Mouse (Mus musculus): ENCODE measurements around the gene Tlcd1. TPM values are rescaled to one million over a fixed set of nuclear protein-coding genes. Genes with fewer than 3 reads are reported as not detected.

The Tlcd1 gene
- polyA plus RNA-seq, 2 experiments: 44.9 to 69.6 TPM

GRCm38 (mm10) chr11:78223586-78223985 lies 47.1 kb downstream of the Tlcd1 start:
- ATAC-seq (ENCODE audit: insufficient read depth) (no peak), DNase-seq (ENCODE audit: low read depth in 3 of 3, low spot score in 3 of 3) (no peak)
- Histone ChIP-seq H3K4me2 (ENCODE audit: low read depth) (no peak overlapping the region), H3K9ac (replicated peaks) (no peak overlapping the region), H3K4me3 (ENCODE audit: insufficient read depth in 1 of 2, low read depth in 2 of 2, low read length in 2 of 2) (no peak overlapping the region), H3K36me3 (replicated peaks; ENCODE audit: control insufficient read depth, insufficient read depth, low read depth) (peaks cover 83% of the 10 kb centered on the region), H3K27ac (no peak overlapping the region), H3K9me3 (ENCODE audit: control insufficient read depth, low read length) (no peaks in the 10 kb centered on the region), H3K27me3 (ENCODE audit: control insufficient read depth, insufficient read depth, low read length) (no peaks in the 10 kb centered on the region), H3K4me1 (replicated peaks; ENCODE audit: control insufficient read depth in 2 of 2, insufficient read depth in 2 of 2, low read length in 1 of 2) (no peaks in the 10 kb centered on the region)
- 82% methylated on average over 4 of the region's 4 CpGs for WGBS (ENCODE audit: insufficient replicate concordance)
- TF ChIP-seq EP300 (IDR thresholded peaks at IDR 0.05; ENCODE audit: low read depth) (no peak), CTCF (IDR thresholded peaks at IDR 0.05; ENCODE audit: low read depth) (no peak)

Small RNA genes within 50 kb of the gene (microRNA-seq; reads per million reads assigned to microRNA genes)
- 3.4 reads per million for gene Mir7653

Other genes with a start within 250 kb of the Tlcd1 start
- 0.03 and 0.37 TPM in 2 replicates for gene Sez6, start 245.9 kb upstream of the Tlcd1 start, polyA plus RNA-seq (2012; rRNA removed)
- 0.05 TPM in 1 of 2 replicates, not detected in the other for gene Sez6, start 245.9 kb upstream of the Tlcd1 start, polyA plus RNA-seq (2014; fragmentation: Nextera tagmentation; extraction: Ambion mirVana)
- gene Phf12, start 194.0 kb upstream of the Tlcd1 start, polyA plus RNA-seq (2012; rRNA removed): 19.0 and 19.2 TPM in 2 replicates
- gene Phf12, start 194.0 kb upstream of the Tlcd1 start, polyA plus RNA-seq (2014; fragmentation: Nextera tagmentation; extraction: Ambion mirVana): 4.3 and 5.7 TPM in 2 replicates
- gene Dhrs13, start 144.4 kb upstream of the Tlcd1 start, polyA plus RNA-seq (2012; rRNA removed): 8.6 and 9.4 TPM in 2 replicates
- 17.3 and 17.8 TPM in 2 replicates for gene Dhrs13, start 144.4 kb upstream of the Tlcd1 start, polyA plus RNA-seq (2014; fragmentation: Nextera tagmentation; extraction: Ambion mirVana)
- 17.9 and 18.3 TPM in 2 replicates for gene Flot2, start 138.8 kb upstream of the Tlcd1 start, polyA plus RNA-seq (2012; rRNA removed)
- gene Flot2, start 138.8 kb upstream of the Tlcd1 start, polyA plus RNA-seq (2014; fragmentation: Nextera tagmentation; extraction: Ambion mirVana): 16.7 and 20.4 TPM in 2 replicates
- gene Eral1, start 96.3 kb upstream of the Tlcd1 start, polyA plus RNA-seq (2012; rRNA removed): 9.8 and 10.2 TPM in 2 replicates
- gene Eral1, start 96.3 kb upstream of the Tlcd1 start, polyA plus RNA-seq (2014; fragmentation: Nextera tagmentation; extraction: Ambion mirVana): 14.9 and 16.6 TPM in 2 replicates
- 2.5 and 3.1 TPM in 2 replicates for gene Fam222b, start 82.1 kb upstream of the Tlcd1 start, polyA plus RNA-seq (2012; rRNA removed)
- 3.8 and 4.1 TPM in 2 replicates for gene Fam222b, start 82.1 kb upstream of the Tlcd1 start, polyA plus RNA-seq (2014; fragmentation: Nextera tagmentation; extraction: Ambion mirVana)
- 35.1 and 39.9 TPM in 2 replicates for gene Traf4, start 11.1 kb upstream of the Tlcd1 start, polyA plus RNA-seq (2012; rRNA removed)
- gene Traf4, start 11.1 kb upstream of the Tlcd1 start, polyA plus RNA-seq (2014; fragmentation: Nextera tagmentation; extraction: Ambion mirVana): 17.1 and 18.0 TPM in 2 replicates
- 9.8 and 10.6 TPM in 2 replicates for gene Nek8, start within 50 bp of the Tlcd1 start, polyA plus RNA-seq (2012; rRNA removed)
- 7.4 and 7.8 TPM in 2 replicates for gene Nek8, start within 50 bp of the Tlcd1 start, polyA plus RNA-seq (2014; fragmentation: Nextera tagmentation; extraction: Ambion mirVana)
- gene Rpl23a, start 6.9 kb downstream of the Tlcd1 start, polyA plus RNA-seq (2012; rRNA removed): 628 and 1,347 TPM in 2 replicates
- gene Rpl23a, start 6.9 kb downstream of the Tlcd1 start, polyA plus RNA-seq (2014; fragmentation: Nextera tagmentation; extraction: Ambion mirVana): 1,087 and 1,100 TPM in 2 replicates
- 7.1 and 7.7 TPM in 2 replicates for gene Rab34, start 11.7 kb downstream of the Tlcd1 start, polyA plus RNA-seq (2012; rRNA removed)
- gene Rab34, start 11.7 kb downstream of the Tlcd1 start, polyA plus RNA-seq (2014; fragmentation: Nextera tagmentation; extraction: Ambion mirVana): 11.3 and 12.4 TPM in 2 replicates
- 0.08 and 0.16 TPM in 2 replicates for gene Proca1, start 16.7 kb downstream of the Tlcd1 start, polyA plus RNA-seq (2012; rRNA removed)
- 0.23 TPM in 1 of 2 replicates, not detected in the other for gene Proca1, start 16.7 kb downstream of the Tlcd1 start, polyA plus RNA-seq (2014; fragmentation: Nextera tagmentation; extraction: Ambion mirVana)
- 31.6 and 34.3 TPM in 2 replicates for gene Sdf2, start 69.0 kb downstream of the Tlcd1 start, polyA plus RNA-seq (2012; rRNA removed)
- 30.7 and 30.8 TPM in 2 replicates for gene Sdf2, start 69.0 kb downstream of the Tlcd1 start, polyA plus RNA-seq (2014; fragmentation: Nextera tagmentation; extraction: Ambion mirVana)
- gene Supt6, start 69.3 kb downstream of the Tlcd1 start, polyA plus RNA-seq (2012; rRNA removed): 7.4 and 8.4 TPM in 2 replicates
- gene Supt6, start 69.3 kb downstream of the Tlcd1 start, polyA plus RNA-seq (2014; fragmentation: Nextera tagmentation; extraction: Ambion mirVana): 7.4 and 7.8 TPM in 2 replicates
- 17.3 and 20.5 TPM in 2 replicates for gene 2610507B11Rik, start 85.0 kb downstream of the Tlcd1 start, polyA plus RNA-seq (2012; rRNA removed)
- 26.5 and 32.8 TPM in 2 replicates for gene 2610507B11Rik, start 85.0 kb downstream of the Tlcd1 start, polyA plus RNA-seq (2014; fragmentation: Nextera tagmentation; extraction: Ambion mirVana)
- 0.17 and 0.25 TPM in 2 replicates for gene BC030499, start 114.1 kb downstream of the Tlcd1 start, polyA plus RNA-seq (2012; rRNA removed)
- 0.06 TPM in 1 of 2 replicates, not detected in the other for gene BC030499, start 114.1 kb downstream of the Tlcd1 start, polyA plus RNA-seq (2014; fragmentation: Nextera tagmentation; extraction: Ambion mirVana)
- gene Spag5, start 124.8 kb downstream of the Tlcd1 start, polyA plus RNA-seq (2012; rRNA removed): 27.8 and 39.7 TPM in 2 replicates
- gene Spag5, start 124.8 kb downstream of the Tlcd1 start, polyA plus RNA-seq (2014; fragmentation: Nextera tagmentation; extraction: Ambion mirVana): 27.6 and 31.5 TPM in 2 replicates
- 4.2 TPM in 2 replicates for gene Aldoc, start 146.3 kb downstream of the Tlcd1 start, polyA plus RNA-seq (2012; rRNA removed)
- 6.0 and 6.6 TPM in 2 replicates for gene Aldoc, start 146.3 kb downstream of the Tlcd1 start, polyA plus RNA-seq (2014; fragmentation: Nextera tagmentation; extraction: Ambion mirVana)
- 19.6 and 22.0 TPM in 2 replicates for gene Pigs, start 151.7 kb downstream of the Tlcd1 start, polyA plus RNA-seq (2012; rRNA removed)
- gene Pigs, start 151.7 kb downstream of the Tlcd1 start, polyA plus RNA-seq (2014; fragmentation: Nextera tagmentation; extraction: Ambion mirVana): 23.5 and 26.1 TPM in 2 replicates
- 33.5 and 40.3 TPM in 2 replicates for gene Unc119, start 166.8 kb downstream of the Tlcd1 start, polyA plus RNA-seq (2012; rRNA removed)
- gene Unc119, start 166.8 kb downstream of the Tlcd1 start, polyA plus RNA-seq (2014; fragmentation: Nextera tagmentation; extraction: Ambion mirVana): 20.9 and 25.2 TPM in 2 replicates
- not detected in 2 replicates for gene Foxn1, start 209.8 kb downstream of the Tlcd1 start, polyA plus RNA-seq (2012; rRNA removed)
- gene Foxn1, start 209.8 kb downstream of the Tlcd1 start, polyA plus RNA-seq (2014; fragmentation: Nextera tagmentation; extraction: Ambion mirVana): not detected in 2 replicates
- gene Slc13a2, start 245.5 kb downstream of the Tlcd1 start, polyA plus RNA-seq (2012; rRNA removed): 0.02 TPM in 2 replicates
- not detected in 2 replicates for gene Slc13a2, start 245.5 kb downstream of the Tlcd1 start, polyA plus RNA-seq (2014; fragmentation: Nextera tagmentation; extraction: Ambion mirVana)

All from liver, embryonic 14.5 days (tissue).